In genomic region chr14:118714320-118714719, GRCm38 (mm10) we compare ENCODE assay signal across 23 mouse cellular contexts. TPM values are rescaled to one million over a fixed set of nuclear protein-coding genes. Genes with fewer than 3 reads are reported as not detected.
DNase-seq lines count a peak whose midpoint lies in the region; ATAC-seq and TF ChIP-seq lines count a peak whose summit lies in the region.
"Had no signal": no experiment of that assay in that cellular context is flagged by ENCODE, and none has a peak within 500 bp of the region (broad histone marks: within the 10 kb centered on the region; RNA-seq: fewer than 3 reads in every experiment).

No protein-coding gene starts in this region.

- no peaks in the 10 kb centered on the region for H3K36me3 ChIP-seq in liver, postnatal 0 days (replicated peaks; ENCODE audit: insufficient read depth, low read length)
- no peaks in the 10 kb centered on the region for H3K36me3 ChIP-seq in liver, embryonic 11.5 days (ENCODE audit: control insufficient read depth, insufficient read depth, low read length)
- H3K36me3 ChIP-seq in E14TG2a.4 (ENCODE audit: insufficient read depth, low read length), result no peaks in the 10 kb centered on the region
- H3K36me3 ChIP-seq in ES-E14 (ENCODE audit: control insufficient read depth, insufficient read depth, low read length, poor library complexity, severe bottlenecking), result no peaks in the 10 kb centered on the region
- H3K36me3 ChIP-seq in lung, postnatal 0 days (ENCODE audit: insufficient read depth, low read length), result no peaks in the 10 kb centered on the region
- H3K36me3 ChIP-seq in midbrain, embryonic 15.5 days (replicated peaks), result no peaks in the 10 kb centered on the region
- H3K36me3 ChIP-seq: embryonic facial prominence, embryonic 13.5 days; embryonic facial prominence, embryonic 15.5 days; forebrain, embryonic 10.5 days; forebrain, embryonic 12.5 days had no signal

- peaks cover 3% of the 10 kb centered on the region; the same call in 1 of the 2 replicates for H3K27me3 ChIP-seq in liver, postnatal 0 days (ENCODE audit: insufficient read depth, low read length)
- peaks cover 3% of the 10 kb centered on the region for H3K27me3 ChIP-seq in liver, embryonic 11.5 days (replicated peaks; ENCODE audit: control insufficient read depth, insufficient read depth, low read length)
- no peaks in the 10 kb centered on the region for H3K27me3 ChIP-seq in E14TG2a.4 (ENCODE audit: insufficient read depth, low read length)
- no peaks in the 10 kb centered on the region for H3K27me3 ChIP-seq in lung, postnatal 0 days (replicated peaks; ENCODE audit: insufficient read depth, low read length)
- no peaks in the 10 kb centered on the region; the same call in 1 of the 2 replicates for H3K27me3 ChIP-seq in midbrain, embryonic 15.5 days (replicated peaks)

- peak; percentile 24 for DNase-seq in kidney, adult 9 months
- no peak for DNase-seq in kidney, adult 18-20 months
- DNase-seq in liver, postnatal 0 days, result peak; percentile 30
- no peak for DNase-seq in liver, embryonic 11.5 days (ENCODE audit: low spot score)
- no peak for DNase-seq in ES-E14 (ENCODE audit: low read depth, low spot score)
- DNase-seq in lung, postnatal 0 days (ENCODE audit: low spot score), result no peak
- DNase-seq: adrenal gland, postnatal 25 days; cerebellum, adult 11 months; cerebellum, adult 18-20 months; cerebellum, adult 8-10 months; cerebellum, adult 9-11 months; cerebellum, postnatal 14 days; cerebellum, postnatal 36 days had no signal

- H3K4me1 ChIP-seq in liver, postnatal 0 days (ENCODE audit: insufficient read depth), result peaks cover 20% of the 10 kb centered on the region
- H3K4me1 ChIP-seq in liver, embryonic 11.5 days (replicated peaks; ENCODE audit: control insufficient read depth, insufficient read depth, low read length), result peaks cover 3% of the 10 kb centered on the region; the same call in 1 of the 2 replicates
- H3K4me1 ChIP-seq in E14TG2a.4 (replicated peaks; ENCODE audit: low read depth, low read length) (peaks cover 89% of the 10 kb centered on the region), ES-E14 (ENCODE audit: control insufficient read depth in 2 of 2, insufficient read depth in 2 of 2, low read length in 2 of 2, poor library complexity in 1 of 2) (peaks cover 8 to 24% of the 10 kb centered on the region in 2 experiments)
- peaks cover 11% of the 10 kb centered on the region; the same call in 1 of the 2 replicates for H3K4me1 ChIP-seq in lung, postnatal 0 days (ENCODE audit: insufficient read depth, low read depth, low read length)
- H3K4me1 ChIP-seq in midbrain, embryonic 15.5 days, result peaks cover 22% of the 10 kb centered on the region

- no peaks in the 10 kb centered on the region for H3K9me3 ChIP-seq in liver, postnatal 0 days (ENCODE audit: low read length)
- H3K9me3 ChIP-seq in liver, embryonic 11.5 days (ENCODE audit: control insufficient read depth, low read length), result no peaks in the 10 kb centered on the region
- H3K9me3 ChIP-seq in E14TG2a.4 (ENCODE audit: low read length) (no peaks in the 10 kb centered on the region), ES-E14 (ENCODE audit: control insufficient read depth, insufficient read depth, low read depth, low read length) (no peaks in the 10 kb centered on the region)
- no peaks in the 10 kb centered on the region for H3K9me3 ChIP-seq in lung, postnatal 0 days (ENCODE audit: low read length)
- no peaks in the 10 kb centered on the region for H3K9me3 ChIP-seq in midbrain, embryonic 15.5 days
- H3K9me3 ChIP-seq: embryonic facial prominence, embryonic 13.5 days; embryonic facial prominence, embryonic 15.5 days; forebrain, embryonic 10.5 days; forebrain, embryonic 12.5 days had no signal

- no peak overlapping the region for H3K4me3 ChIP-seq in liver, postnatal 0 days (ENCODE audit: low read depth, low read length)
- H3K4me3 ChIP-seq in liver, embryonic 11.5 days (ENCODE audit: low read depth, low read length), result no peak overlapping the region
- H3K4me3 ChIP-seq in E14TG2a.4 (replicated peaks; ENCODE audit: low read length) (peak overlapping the region; percentile 73), ES-E14 (ENCODE audit: insufficient read depth in 1 of 2, low read depth in 1 of 2, low read length in 2 of 2, poor library complexity in 1 of 2, severe bottlenecking in 1 of 2) (no peak overlapping the region)
- no peak overlapping the region for H3K4me3 ChIP-seq in lung, postnatal 0 days (ENCODE audit: low read depth, low read length)
- H3K4me3 ChIP-seq in midbrain, embryonic 15.5 days, result no peak overlapping the region
- H3K4me3 ChIP-seq: erythroblast, embryonic 14.5 days had no signal

- TF ChIP-seq EP300 in liver, postnatal 0 days (IDR thresholded peaks at IDR 0.05; ENCODE audit: low read depth), result no peak
- TF ChIP-seq EP300 in lung, postnatal 0 days (IDR thresholded peaks at IDR 0.05), result no peak

- no peak overlapping the region for H3K9ac ChIP-seq in liver, postnatal 0 days (replicated peaks)
- no peak overlapping the region for H3K9ac ChIP-seq in liver, embryonic 11.5 days (ENCODE audit: low read depth, low read length)
- H3K9ac ChIP-seq in ES-E14 (ENCODE audit: insufficient read depth, low read depth, low read length, poor library complexity, severe bottlenecking), result no peak overlapping the region
- H3K9ac ChIP-seq in lung, postnatal 0 days (replicated peaks; ENCODE audit: low read depth), result no peak overlapping the region
- no peak overlapping the region for H3K9ac ChIP-seq in midbrain, embryonic 15.5 days
- H3K9ac ChIP-seq: embryonic facial prominence, embryonic 15.5 days had no signal

- TF ChIP-seq CTCF in liver, postnatal 0 days (IDR thresholded peaks at IDR 0.05; ENCODE audit: low read depth), result no peak
- no peak for TF ChIP-seq CTCF in E14TG2a.4 (conservative IDR thresholded peaks at IDR 0.05; ENCODE audit: low read length)
- no peak for TF ChIP-seq CTCF in lung, postnatal 0 days (IDR thresholded peaks at IDR 0.05)

- H3K4me2 ChIP-seq in liver, postnatal 0 days (ENCODE audit: low read depth, low read length), result no peak overlapping the region
- H3K4me2 ChIP-seq in liver, embryonic 11.5 days, result no peak overlapping the region
- no peak overlapping the region for H3K4me2 ChIP-seq in lung, postnatal 0 days (replicated peaks; ENCODE audit: low read depth, low read length)
- H3K4me2 ChIP-seq in midbrain, embryonic 15.5 days, result no peak overlapping the region

- 70% methylated on average over 2 of the region's 2 CpGs for WGBS in liver, postnatal 0 days (ENCODE audit: insufficient replicate concordance)
- 79% methylated on average over 2 of the region's 2 CpGs for WGBS in liver, embryonic 11.5 days
- 88% methylated on average over 2 of the region's 2 CpGs for WGBS in lung, postnatal 0 days
- WGBS in midbrain, embryonic 15.5 days, result 91% methylated on average over 2 of the region's 2 CpGs

- peak; percentile 54 for ATAC-seq in liver, postnatal 0 days
- ATAC-seq in liver, embryonic 11.5 days (replicated peaks; ENCODE audit: low FRiP score), result no peak
- no peak for ATAC-seq in lung, postnatal 0 days
- no peak for ATAC-seq in midbrain, embryonic 15.5 days (replicated peaks)
- ATAC-seq: CD4-positive, CD25-positive, alpha-beta regulatory T cell, adult 4 months; forebrain, embryonic 14.5 days; forebrain, embryonic 16.5 days had no signal

- no peak overlapping the region for H3K27ac ChIP-seq in liver, postnatal 0 days (ENCODE audit: low read depth)
- no peak overlapping the region for H3K27ac ChIP-seq in liver, embryonic 11.5 days (ENCODE audit: low read depth, low read length)
- H3K27ac ChIP-seq in ES-E14 (ENCODE audit: insufficient read depth, low read depth, low read length, poor library complexity, severe bottlenecking), result peak overlapping the region; percentile 96
- H3K27ac ChIP-seq in lung, postnatal 0 days (ENCODE audit: low read length), result no peak overlapping the region
- H3K27ac ChIP-seq in midbrain, embryonic 15.5 days, result no peak overlapping the region
- H3K27ac ChIP-seq: embryonic facial prominence, embryonic 13.5 days; embryonic facial prominence, embryonic 15.5 days; forebrain, embryonic 10.5 days; forebrain, embryonic 12.5 days had no signal

- in situ Hi-C loops in ES-E14 (cut with MboI; ENCODE audit: low sequenced_read_pairs in 2 of 2, unreplicated experiment in 2 of 2), result no loop called here

TF ChIP-seq in ES-E14, 5 proteins besides CTCF, POLR2A, EP300 and RAD21:
- TF ChIP-seq ZC3H11A (IDR thresholded peaks at IDR 0.05; ENCODE audit: borderline replicate concordance, low read depth, low read length) (no peak), HCFC1 (IDR thresholded peaks at IDR 0.05; ENCODE audit: borderline replicate concordance, insufficient read depth, low read length) (no peak), ZNF384 (IDR thresholded peaks at IDR 0.05; ENCODE audit: low read depth, low read length) (no peak), CHD2 (IDR thresholded peaks at IDR 0.05; ENCODE audit: low read depth, low read length) (no peak), MAFK (IDR thresholded peaks at IDR 0.05; ENCODE audit: insufficient read depth, low read depth, low read length) (no peak)

RNA-seq across cellular contexts. Expression of gene Abcc4, which starts 8.3 kb away (rescaled TPM):
- polyA plus RNA-seq in liver, postnatal 0 days (2015; fragmentation: Nextera tagmentation; extraction: Ambion mirVana), result 1.1 and 1.2 TPM in 2 replicates
- 4.5 and 5.8 TPM in 2 replicates for polyA plus RNA-seq in liver, embryonic 11.5 days (2014; fragmentation: Nextera tagmentation; extraction: Ambion mirVana)
- total RNA-seq in ES-E14 (2012; rRNA removed), result 36.5 and 110 TPM in 2 replicates
- 1.0 and 1.2 TPM in 2 replicates for polyA plus RNA-seq in lung, postnatal 0 days (2015; fragmentation: Nextera tagmentation; extraction: Ambion mirVana)
- 1.6 and 1.8 TPM in 2 replicates for polyA plus RNA-seq in midbrain, embryonic 15.5 days (2015; fragmentation: Nextera tagmentation; extraction: Ambion mirVana)

Comparison
In these comparisons a context has a peak if more than half of its experiments do, and no peak if none do; other contexts are left out.
1. DNase-seq: peak in kidney, adult 9 months (single experiment) and liver, postnatal 0 days (single experiment); none in kidney, adult 18-20 months (single experiment), liver, embryonic 11.5 days (single experiment), ES-E14 (single experiment) and lung, postnatal 0 days (single experiment).